Mouse (Mus musculus) urinary bladder, postnatal 14 days (tissue): ENCODE measurements around the gene Galm.
"Not testable (repeated sequence)": the region's sequence is repeated elsewhere in the genome, so short reads cannot be mapped to it uniquely, and the experiment has no call there.

Experiments used
- DNase-seq: peaks from one replicate; pipeline ENCODE4 v3.0.0; 2021; ENCODE audit warnings: low spot score

Galm gene

GRCm38 (mm10) chr17:80165741-80166140, 38.5 kb downstream of the Galm start:
- DNase-seq = peak; percentile 26

GRCm38 (mm10) chr17:80166346-80166745, 39.1 kb downstream of the Galm start:
- no peak for DNase-seq

GRCm38 (mm10) chr17:80167436-80167835, 40.2 kb downstream of the Galm start:
- no peak for DNase-seq

GRCm38 (mm10) chr17:80167851-80168251, 40.6 kb downstream of the Galm start:
- DNase-seq = no peak

GRCm38 (mm10) chr17:80168425-80169182, 41.3 kb downstream of the Galm start:
- peak; percentile 15 for DNase-seq

- no peak for DNase-seq
These were observed 42.5 kb downstream of the Galm start for GRCm38 (mm10) chr17:80169792-80170191.

- no peak for DNase-seq
These were observed 43.7 kb downstream of the Galm start for GRCm38 (mm10) chr17:80170951-80171350.

- no peak for DNase-seq
These were observed 44.7 kb downstream of the Galm start for GRCm38 (mm10) chr17:80171948-80172347.

GRCm38 (mm10) chr17:80172761-80173160, 45.5 kb downstream of the Galm start:
- DNase-seq = no peak

- DNase-seq = no peak
These were observed 46.4 kb downstream of the Galm start for GRCm38 (mm10) chr17:80173708-80174107.

GRCm38 (mm10) chr17:80174146-80174545, 46.9 kb downstream of the Galm start:
- no peak for DNase-seq

- DNase-seq = no peak
These were observed 47.6 kb downstream of the Galm start for GRCm38 (mm10) chr17:80174699-80175385.

GRCm38 (mm10) chr17:80175386-80175739, 48.1 kb downstream of the Galm start:
- DNase-seq = no peak

- no peak for DNase-seq
These were observed 48.7 kb downstream of the Galm start for GRCm38 (mm10) chr17:80175966-80176365.

GRCm38 (mm10) chr17:80178846-80179245, 51.6 kb downstream of the Galm start:
- not testable (repeated sequence) for DNase-seq

- DNase-seq = peak; percentile 78
These were observed 52.7 kb downstream of the Galm start for GRCm38 (mm10) chr17:80179959-80180358.

GRCm38 (mm10) chr17:80180468-80180867, 53.2 kb downstream of the Galm start:
- no peak for DNase-seq

GRCm38 (mm10) chr17:80183615-80184014, 56.3 kb downstream of the Galm start:
- DNase-seq = no peak

GRCm38 (mm10) chr17:80193075-80193474, 65.8 kb downstream of the Galm start:
- no peak for DNase-seq

GRCm38 (mm10) chr17:80199160-80199778, 72.0 kb downstream of the Galm start:
- no peak for DNase-seq

- no peak for DNase-seq
These were observed 78.4 kb downstream of the Galm start for GRCm38 (mm10) chr17:80205657-80206056.

GRCm38 (mm10) chr17:80206301-80206670, 79.0 kb downstream of the Galm start:
- no peak for DNase-seq
